Mouse (Mus musculus) limb, embryonic 12.5 days (tissue): ENCODE measurements around the gene Olfr316. TPM values are rescaled to one million over a fixed set of nuclear protein-coding genes. Genes with fewer than 3 reads are reported as not detected.

Experiments used
- ATAC-seq: fragments of 200-750 bp; cut with Nextera tagmentation; 2 replicates; pipeline ENCODE4 v1.8.0; 2017; ENCODE audit warnings: low read depth, moderate TSS enrichment; ENCODE audit not compliant: insufficient number of reproducible peaks, insufficient read depth, low FRiP score, low TSS enrichment
- H3K27ac ChIP-seq: fragments of 300-500 bp; sonication (generic); 2 replicates; pipeline ENCODE4 v1.5.1; 2016; ENCODE audit warnings: mild to moderate bottlenecking, moderate library complexity
- H3K27me3 ChIP-seq: fragments of 300-500 bp; sonication (generic); 2 replicates; pipeline ENCODE4 v1.6.1; 2016; ENCODE audit warnings: mild to moderate bottlenecking, moderate library complexity
- H3K36me3 ChIP-seq: fragments of 300-500 bp; sonication (generic); 2 replicates; pipeline ENCODE4 v1.6.1; 2016; ENCODE audit warnings: mild to moderate bottlenecking, moderate library complexity
- H3K4me1 ChIP-seq: fragments of 300-500 bp; sonication (generic); replicated peaks from 2 replicates; pipeline ENCODE4 v1.6.1; 2016
- H3K4me2 ChIP-seq: fragments of 300-500 bp; sonication (generic); 2 replicates; pipeline ENCODE4 v1.6.1; 2016; ENCODE audit warnings: mild to moderate bottlenecking, moderate library complexity
- H3K4me3 ChIP-seq: fragments of 300-500 bp; sonication (generic); replicated peaks from 2 replicates; pipeline ENCODE4 v1.5.1; 2016; ENCODE audit warnings: mild to moderate bottlenecking
- H3K9ac ChIP-seq: fragments of 300-500 bp; sonication (generic); replicated peaks from 2 replicates; pipeline ENCODE4 v1.6.1; 2016; ENCODE audit warnings: mild to moderate bottlenecking, moderate library complexity
- H3K9me3 ChIP-seq: fragments of 300-500 bp; sonication (generic); 2 replicates; pipeline ENCODE4 v1.6.1; 2016; ENCODE audit warnings: mild to moderate bottlenecking, moderate library complexity
- WGBS: fragments of 180-500 bp; shearing (Covaris S2); methylation state at CpG from one replicate; pipeline ENCODE4 v1.1.7; 2016; 5-methylcytosine and 5-hydroxymethylcytosine counted together
- polyA plus RNA-seq: library from polyadenylated mRNA; unstranded; fragments of >200 nt; fragmentation: Nextera tagmentation; extraction: Ambion mirVana; gene quantifications from 2 replicates; pipeline ENCODE4 v1.2.1, GENCODE M21; 2016

Gene Olfr316
- polyA plus RNA-seq, 1 experiment from 2014 or later, result not detected

DNA sequence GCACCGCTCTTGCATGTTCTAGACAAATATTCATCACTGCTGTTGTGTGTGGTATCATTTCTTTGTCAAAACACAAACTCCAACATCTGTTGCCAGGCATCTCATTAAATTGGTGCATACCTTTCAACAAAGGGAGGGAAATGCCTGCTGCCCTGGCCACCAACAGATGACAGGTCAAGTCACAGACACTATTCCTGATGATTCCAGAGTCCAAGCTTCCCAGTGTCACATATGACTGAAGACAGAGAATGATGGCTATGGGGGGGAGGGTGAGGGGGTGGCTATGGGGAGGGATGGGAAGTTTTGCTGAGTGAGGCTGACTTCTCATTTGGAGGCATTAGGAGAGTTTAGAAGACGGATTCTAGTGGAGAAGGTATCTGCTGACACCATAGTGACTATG, 31.6 kb downstream of the Olfr316 start:
- Histone ChIP-seq H3K9ac (no peak overlapping the region), H3K36me3 (no peaks in the 10 kb centered on the region), H3K4me2 (no peak overlapping the region), H3K4me1 (no peaks in the 10 kb centered on the region), H3K27ac (no peak overlapping the region), H3K27me3 (no peaks in the 10 kb centered on the region), H3K4me3 (no peak overlapping the region), H3K9me3 (no peaks in the 10 kb centered on the region)
- no peak for ATAC-seq
- WGBS, result 78% methylated on average over 2 of the region's 2 CpGs

DNA sequence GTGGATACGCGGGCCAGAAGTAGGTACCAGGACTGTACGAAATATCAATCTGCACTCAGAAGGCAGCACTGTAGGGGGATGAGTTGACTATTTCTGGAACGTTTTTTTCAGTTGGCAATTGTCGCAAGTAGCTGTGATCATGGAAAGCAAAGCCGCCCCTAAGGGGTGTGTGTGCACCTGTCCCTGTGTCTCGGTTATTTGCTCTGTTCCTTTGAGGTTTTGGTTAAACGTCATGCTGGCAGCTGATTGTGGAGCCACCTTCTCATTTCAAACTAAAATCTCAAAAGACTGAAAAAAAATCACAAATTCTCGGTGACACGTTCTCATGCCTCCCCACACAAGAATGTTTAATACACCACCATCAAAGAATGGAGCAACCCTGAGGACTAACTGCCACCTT, 35.1 kb downstream of the Olfr316 start:
- no peak overlapping the region for H3K9ac ChIP-seq
- WGBS, result 88% methylated on average over 10 of the region's 10 CpGs
- no peaks in the 10 kb centered on the region for H3K4me1 ChIP-seq
- no peaks in the 10 kb centered on the region for H3K27me3 ChIP-seq
- H3K4me3 ChIP-seq, result no peak overlapping the region
- no peaks in the 10 kb centered on the region for H3K36me3 ChIP-seq
- H3K9me3 ChIP-seq, result no peaks in the 10 kb centered on the region
- no peak for ATAC-seq
- no peak overlapping the region for H3K4me2 ChIP-seq
- H3K27ac ChIP-seq, result no peak overlapping the region

DNA sequence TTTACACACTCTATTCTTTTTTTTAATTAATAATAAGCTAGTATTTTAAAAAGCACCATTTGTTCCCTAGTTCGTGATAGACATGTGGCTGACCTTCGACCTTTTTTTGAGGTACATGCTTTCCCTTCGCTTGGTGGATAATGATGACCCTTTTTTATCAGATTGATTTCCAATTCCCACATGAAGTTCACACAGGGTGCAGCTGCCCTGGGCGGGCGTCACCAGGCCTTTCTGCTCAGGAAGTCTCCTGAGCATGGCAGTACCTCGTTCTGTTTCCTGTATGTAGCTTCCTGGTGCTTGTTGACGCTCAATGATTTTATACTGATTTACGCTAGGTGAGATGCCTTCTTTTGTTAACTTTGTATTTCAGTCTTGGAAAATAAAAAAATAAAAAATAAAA, 35.8 kb downstream of the Olfr316 start:
- 83% methylated on average over 8 of the region's 8 CpGs for WGBS
- Histone ChIP-seq H3K9ac (no peak overlapping the region), H3K36me3 (no peaks in the 10 kb centered on the region), H3K9me3 (no peaks in the 10 kb centered on the region), H3K27me3 (no peaks in the 10 kb centered on the region), H3K27ac (no peak overlapping the region), H3K4me1 (no peaks in the 10 kb centered on the region), H3K4me2 (no peak overlapping the region), H3K4me3 (no peak overlapping the region)
- no peak for ATAC-seq

DNA sequence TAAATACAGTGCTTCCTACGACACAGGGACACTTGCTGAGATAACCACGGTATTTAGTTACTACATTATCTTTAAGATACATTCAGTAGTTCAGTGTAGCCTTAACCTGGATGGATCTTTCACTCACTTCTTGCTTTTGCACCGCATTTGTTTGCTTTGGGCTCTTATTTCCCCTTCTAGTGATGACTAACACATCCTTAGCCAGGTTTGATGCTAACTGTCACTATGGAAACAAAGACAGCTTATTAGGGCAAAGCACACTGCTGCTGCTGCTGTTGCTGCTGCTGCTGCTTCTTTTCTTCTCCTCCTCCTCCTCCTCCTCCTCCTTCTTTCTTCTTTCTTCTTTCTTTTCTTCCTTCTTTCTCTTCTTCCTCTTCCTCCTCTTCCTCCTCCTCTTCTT, 37.0 kb downstream of the Olfr316 start:
- H3K27ac ChIP-seq, result no peak overlapping the region
- no peaks in the 10 kb centered on the region for H3K9me3 ChIP-seq
- no peak overlapping the region for H3K9ac ChIP-seq
- no peak overlapping the region for H3K4me3 ChIP-seq
- WGBS, result 48% methylated on average over 3 of the region's 3 CpGs
- H3K4me1 ChIP-seq, result no peaks in the 10 kb centered on the region
- no peaks in the 10 kb centered on the region for H3K27me3 ChIP-seq
- no peaks in the 10 kb centered on the region for H3K36me3 ChIP-seq
- no peak for ATAC-seq
- H3K4me2 ChIP-seq, result no peak overlapping the region

DNA sequence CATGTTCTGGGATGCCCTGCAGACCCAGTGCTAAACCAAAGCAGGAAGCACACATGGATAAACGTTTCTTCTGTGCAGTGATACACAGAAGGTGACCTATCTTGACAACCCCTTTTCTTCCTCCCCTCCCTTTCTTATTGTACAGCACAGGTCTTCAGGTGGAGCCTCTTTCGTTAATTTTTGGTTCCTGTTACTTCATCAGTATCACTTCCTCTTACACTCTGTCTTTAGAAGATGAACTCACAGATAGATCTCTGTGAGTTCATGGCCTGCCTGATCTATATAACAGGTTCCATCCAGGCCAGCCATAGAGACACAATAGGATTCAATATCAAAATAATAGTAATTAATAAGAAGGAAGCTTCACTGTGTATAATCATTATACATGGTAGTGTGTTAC, 37.5 kb downstream of the Olfr316 start:
- no peak overlapping the region for H3K9ac ChIP-seq
- ATAC-seq, result no peak
- no peak overlapping the region for H3K27ac ChIP-seq
- no peaks in the 10 kb centered on the region for H3K36me3 ChIP-seq
- no peaks in the 10 kb centered on the region for H3K9me3 ChIP-seq
- H3K4me2 ChIP-seq, result no peak overlapping the region
- no peaks in the 10 kb centered on the region for H3K4me1 ChIP-seq
- no peaks in the 10 kb centered on the region for H3K27me3 ChIP-seq
- H3K4me3 ChIP-seq, result no peak overlapping the region
- WGBS, result 63% methylated on average over 2 of the region's 2 CpGs

DNA sequence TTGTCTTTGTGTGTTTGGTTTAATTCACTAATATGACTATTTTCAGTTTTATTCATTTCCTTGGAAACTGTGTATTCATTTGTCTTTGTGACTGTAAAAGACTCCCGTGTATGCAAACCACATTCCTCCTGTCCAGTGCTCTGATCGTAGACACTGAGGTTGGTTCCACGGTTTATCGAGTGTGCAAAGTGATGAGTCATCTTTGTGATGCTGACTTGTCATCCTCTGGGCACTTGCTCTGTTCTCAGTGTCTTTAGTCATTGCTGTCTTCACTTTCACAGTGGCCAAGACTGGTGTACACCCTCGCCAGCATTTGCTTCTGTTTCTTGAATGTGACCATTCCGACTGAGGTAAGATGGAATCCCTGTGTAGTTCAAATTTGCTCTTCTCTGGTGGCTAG, 38.1 kb downstream of the Olfr316 start:
- Histone ChIP-seq H3K4me1 (no peaks in the 10 kb centered on the region), H3K4me2 (no peak overlapping the region), H3K27ac (no peak overlapping the region), H3K36me3 (no peaks in the 10 kb centered on the region), H3K27me3 (no peaks in the 10 kb centered on the region), H3K4me3 (no peak overlapping the region), H3K9ac (no peak overlapping the region), H3K9me3 (no peaks in the 10 kb centered on the region)
- WGBS, result 87% methylated on average over 6 of the region's 6 CpGs
- no peak for ATAC-seq

DNA sequence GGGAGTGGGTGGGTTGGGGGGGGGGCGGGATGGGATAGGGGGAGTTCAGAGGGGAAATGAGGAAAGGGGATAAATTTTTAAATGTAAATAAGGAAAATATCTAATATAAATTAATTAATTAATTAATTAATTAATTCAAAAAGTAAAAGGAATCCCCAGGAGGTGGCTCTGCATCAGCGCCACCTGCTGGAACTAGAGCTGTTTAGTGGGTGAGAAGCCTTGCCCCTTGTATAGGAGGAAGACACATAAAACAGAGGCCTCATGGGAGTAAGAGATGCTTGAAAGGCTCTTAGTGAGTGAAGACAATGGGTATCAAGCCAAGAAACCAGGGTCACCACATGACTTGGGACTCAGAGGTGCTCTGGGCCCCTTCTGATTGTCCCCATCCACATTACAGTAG, 43.3 kb downstream of the Olfr316 start:
- Histone ChIP-seq H3K27ac (no peak overlapping the region), H3K9ac (no peak overlapping the region), H3K9me3 (no peaks in the 10 kb centered on the region), H3K27me3 (no peaks in the 10 kb centered on the region), H3K36me3 (no peaks in the 10 kb centered on the region), H3K4me3 (no peak overlapping the region), H3K4me1 (no peaks in the 10 kb centered on the region), H3K4me2 (no peak overlapping the region)
- 87% methylated on average over 2 of the region's 2 CpGs for WGBS
- no peak for ATAC-seq

DNA sequence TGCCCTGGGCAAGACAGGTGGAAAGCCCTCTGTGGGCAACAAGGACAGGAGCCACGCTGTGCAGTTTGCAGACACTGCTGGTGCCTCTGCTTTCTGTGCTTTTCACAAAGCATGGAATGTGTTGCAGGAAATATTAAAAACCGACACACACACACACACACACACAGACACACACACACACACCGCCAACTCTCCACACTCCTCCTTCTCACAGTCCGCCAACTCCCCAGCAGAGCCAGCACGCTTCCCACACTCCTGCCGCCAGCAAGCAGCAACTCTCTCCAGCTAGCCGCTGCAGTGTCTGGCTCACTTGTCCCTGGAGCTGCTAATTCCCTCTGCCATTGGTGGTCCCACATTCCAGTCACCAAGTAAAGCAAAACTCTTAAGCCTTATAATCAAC, 44.3 kb downstream of the Olfr316 start:
- Histone ChIP-seq H3K27ac (no peak overlapping the region), H3K4me3 (no peak overlapping the region), H3K9ac (no peak overlapping the region), H3K36me3 (no peaks in the 10 kb centered on the region), H3K27me3 (no peaks in the 10 kb centered on the region), H3K9me3 (no peaks in the 10 kb centered on the region), H3K4me2 (no peak overlapping the region), H3K4me1 (no peaks in the 10 kb centered on the region)
- ATAC-seq, result no peak
- WGBS, result 83% methylated on average over 7 of the region's 7 CpGs

DNA sequence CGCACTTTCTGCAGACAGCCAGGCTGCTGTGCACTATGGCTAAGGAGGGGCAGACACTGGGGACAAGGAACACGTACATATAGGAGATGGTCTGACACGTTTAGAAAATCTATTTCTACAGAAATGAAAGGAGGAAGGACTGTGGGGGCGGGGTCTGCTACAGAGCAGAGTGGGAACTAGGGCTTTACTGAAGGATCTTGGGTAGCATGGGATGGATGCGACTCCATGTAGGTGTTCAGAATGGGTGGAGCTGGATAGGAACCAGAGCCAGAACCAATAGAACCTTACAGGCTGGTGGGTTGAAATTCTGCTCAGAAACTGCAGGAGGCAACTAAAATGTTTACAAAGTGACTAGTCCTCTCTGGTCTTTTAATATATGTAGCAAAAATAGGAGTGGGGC, 47.2 kb downstream of the Olfr316 start:
- WGBS, result 78% methylated on average over 5 of the region's 5 CpGs
- no peaks in the 10 kb centered on the region for H3K4me1 ChIP-seq
- H3K27me3 ChIP-seq, result no peaks in the 10 kb centered on the region
- H3K4me3 ChIP-seq, result no peak overlapping the region
- H3K4me2 ChIP-seq, result no peak overlapping the region
- no peak overlapping the region for H3K27ac ChIP-seq
- H3K9ac ChIP-seq, result no peak overlapping the region
- no peaks in the 10 kb centered on the region for H3K9me3 ChIP-seq
- no peaks in the 10 kb centered on the region for H3K36me3 ChIP-seq
- ATAC-seq, result no peak

DNA sequence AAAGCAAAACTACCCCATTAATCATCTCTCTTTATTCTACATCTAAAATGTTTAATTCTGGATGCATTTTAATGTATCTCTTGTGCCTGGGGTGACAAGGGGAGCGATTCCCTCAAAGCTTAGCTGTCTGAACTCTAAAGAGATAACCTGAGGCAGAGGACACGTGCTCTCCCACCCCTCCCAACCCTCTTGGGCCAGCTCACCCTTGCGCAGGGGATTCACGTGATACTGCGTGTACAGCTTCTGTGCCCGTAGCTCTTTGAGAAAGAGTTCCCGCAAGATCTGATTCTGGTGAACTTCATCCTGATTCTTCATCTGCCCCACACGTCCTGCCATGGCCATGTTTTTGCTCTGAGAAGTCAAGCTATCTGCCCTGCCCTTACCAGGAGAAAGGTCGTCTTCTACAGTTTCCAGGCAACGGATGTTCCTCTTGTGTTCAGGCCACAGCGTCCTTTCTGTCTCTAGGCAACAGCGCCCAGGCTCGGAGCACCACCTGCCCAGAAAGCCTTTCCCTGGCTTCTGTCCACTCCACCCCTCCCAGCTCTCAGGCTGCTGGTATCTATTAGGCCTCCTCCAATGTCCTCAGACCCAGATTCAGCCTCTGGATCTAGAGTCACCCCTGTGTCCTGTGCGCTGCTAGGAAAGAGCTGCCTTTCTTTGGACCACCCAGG, 49.2 kb downstream of the Olfr316 start, which contains the start of gene Fam183b:
Gene Fam183b (minus strand): TSS at position 403 of the 671 bp plus-strand sequence.
- H3K27ac ChIP-seq, result no peak within 1 kb of the TSS
- H3K4me2 ChIP-seq, result no peak within 1 kb of the TSS
- H3K9ac ChIP-seq, result no peak within 1 kb of the TSS
- no peaks in the 10 kb centered on the region for H3K4me1 ChIP-seq
- 0 out of 2 replicates have a peak, but pooled peaks have one; percentile 42 for ATAC-seq
- H3K4me3 ChIP-seq, result no peak within 1 kb of the TSS
- H3K36me3 ChIP-seq, result no peaks in the 10 kb centered on the region
- no peaks in the 10 kb centered on the region for H3K27me3 ChIP-seq
- H3K9me3 ChIP-seq, result no peaks in the 10 kb centered on the region
- 42% methylated on average over 14 of the region's 14 CpGs for WGBS

DNA sequence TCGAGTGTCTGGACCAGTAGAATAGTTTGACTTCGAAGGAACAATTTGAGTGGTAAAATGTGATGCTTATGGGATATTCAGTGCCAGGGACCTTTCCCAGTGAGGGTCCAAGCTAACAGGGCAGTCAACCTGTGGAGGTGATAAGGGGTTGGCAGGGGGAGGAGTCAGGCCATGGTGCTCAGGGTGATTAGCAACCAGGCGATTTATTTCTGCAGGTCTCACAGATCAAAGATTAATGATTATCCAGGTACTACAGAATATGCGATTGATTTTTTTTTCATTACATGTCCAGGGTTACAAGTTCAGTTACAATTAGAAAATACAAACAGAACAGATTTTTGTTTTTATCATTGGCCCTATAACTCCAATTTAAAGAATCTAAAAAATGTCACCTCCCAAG, 51.3 kb downstream of the Olfr316 start:
- H3K36me3 ChIP-seq, result no peaks in the 10 kb centered on the region
- no peaks in the 10 kb centered on the region for H3K27me3 ChIP-seq
- no peak overlapping the region for H3K9ac ChIP-seq
- no peaks in the 10 kb centered on the region for H3K4me1 ChIP-seq
- H3K27ac ChIP-seq, result no peak overlapping the region
- H3K4me3 ChIP-seq, result no peak overlapping the region
- 65% methylated on average over 4 of the region's 4 CpGs for WGBS
- H3K9me3 ChIP-seq, result no peaks in the 10 kb centered on the region
- no peak for ATAC-seq
- no peak overlapping the region for H3K4me2 ChIP-seq

DNA sequence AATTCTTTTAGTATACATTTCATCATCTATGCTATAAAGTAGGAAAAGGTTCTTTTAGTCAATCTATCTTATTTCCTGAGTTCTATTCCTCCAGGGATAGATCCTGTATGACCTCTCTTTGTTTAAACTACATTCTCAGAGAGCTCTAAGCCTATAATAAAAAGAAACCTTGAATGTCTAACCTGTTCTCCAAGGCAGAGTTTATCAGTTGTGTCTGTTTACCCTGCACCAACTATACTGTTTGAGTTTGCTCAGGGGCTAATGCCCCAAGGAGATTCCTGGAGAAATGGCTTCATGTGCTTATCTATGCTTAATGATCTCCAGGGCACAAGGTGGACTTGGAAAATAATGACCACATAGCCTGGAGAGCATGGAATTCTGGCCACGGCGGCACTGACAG, 51.9 kb downstream of the Olfr316 start:
- 80% methylated on average over 2 of the region's 2 CpGs for WGBS
- H3K27me3 ChIP-seq, result no peaks in the 10 kb centered on the region
- H3K27ac ChIP-seq, result no peak overlapping the region
- no peak overlapping the region for H3K9ac ChIP-seq
- no peaks in the 10 kb centered on the region for H3K4me1 ChIP-seq
- H3K4me2 ChIP-seq, result no peak overlapping the region
- no peak overlapping the region for H3K4me3 ChIP-seq
- no peaks in the 10 kb centered on the region for H3K36me3 ChIP-seq
- H3K9me3 ChIP-seq, result no peaks in the 10 kb centered on the region
- ATAC-seq, result no peak
